Mouse (Mus musculus) olfactory bulb, adult 2 months (tissue): ENCODE data around the gene Vstm2l. TPM values are rescaled to one million over a fixed set of nuclear protein-coding genes. Genes with fewer than 3 reads are reported as not detected.

ENCODE experiments used
- H3K27ac ChIP-seq: fragments of 200-500 bp; 2 replicates; pipeline ENCODE4 v1.5.1; 2012; ENCODE audit warnings: low read depth, low read length; ENCODE audit not compliant: insufficient read depth
- H3K4me1 ChIP-seq: fragments of 200-500 bp; 2 replicates; pipeline ENCODE4 v1.6.1; 2012; ENCODE audit warnings: low read length; ENCODE audit not compliant: control insufficient read depth, insufficient read depth
- H3K4me3 ChIP-seq: fragments of 200-500 bp; 2 replicates; pipeline ENCODE4 v1.5.1; 2012; ENCODE audit warnings: mild to moderate bottlenecking, low read depth, low read length, moderate library complexity; ENCODE audit not compliant: insufficient read depth
- CTCF ChIP-seq: fragments of 200-500 bp; IDR thresholded peaks from 2 replicates; pipeline ENCODE4 v1.5.1; 2012; ENCODE audit warnings: low read depth, mild to moderate bottlenecking, low read length, moderate library complexity; ENCODE audit not compliant: insufficient read depth
- POLR2A ChIP-seq: fragments of 200-500 bp; IDR thresholded peaks from 2 replicates; pipeline ENCODE4 v1.6.1; 2012; ENCODE audit warnings: mild to moderate bottlenecking, low read depth, low read length, moderate library complexity; ENCODE audit not compliant: insufficient read depth
- WGBS: fragments of 180-500 bp; shearing (Covaris S2); methylation state at CpG from one replicate; pipeline ENCODE4 v1.1.7; 2018; 5-methylcytosine and 5-hydroxymethylcytosine counted together
- polyA plus RNA-seq: library from polyadenylated mRNA; stranded (reverse); fragments of >200 nt; gene quantifications from 2 replicates; pipeline ENCODE4 v1.2.4, GENCODE M21; 2012; ENCODE audit warnings: low replicate concordance; ENCODE audit not compliant: missing spikeins, insufficient read depth, insufficient read length

Vstm2l gene
- not detected in 2 replicates for polyA plus RNA-seq

DNA sequence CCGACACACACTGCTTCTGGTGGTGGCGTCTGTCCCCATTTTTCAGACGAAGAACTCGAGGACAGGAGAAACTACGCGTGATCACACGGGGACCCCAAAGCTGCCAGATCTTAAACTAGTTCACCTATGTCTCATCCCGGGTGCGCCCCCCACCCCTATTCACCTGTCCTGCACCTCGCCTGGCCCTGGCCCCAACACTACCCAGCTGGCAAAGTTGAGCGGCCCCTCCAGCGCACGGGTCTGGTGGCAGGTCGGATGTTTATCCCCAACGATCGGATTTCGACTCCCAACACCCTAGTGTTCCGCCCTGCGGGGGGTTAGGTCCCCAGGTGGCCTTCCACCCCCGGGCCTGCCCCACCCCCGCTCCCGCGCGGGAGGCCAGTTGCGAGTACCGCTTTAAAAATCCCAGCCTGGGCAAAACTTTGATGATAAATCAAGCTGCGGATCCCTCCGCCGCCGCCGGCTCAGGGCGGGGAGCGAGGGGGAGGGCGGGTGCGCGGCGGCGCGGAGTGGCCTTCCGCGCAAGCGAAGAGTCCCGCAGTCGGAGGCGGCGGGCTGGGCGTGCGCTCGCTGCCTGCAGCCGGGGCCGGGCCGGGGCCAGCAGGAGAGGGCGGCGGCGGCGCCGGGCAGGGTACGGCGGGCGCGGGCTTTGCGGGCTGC, at the start of gene Vstm2l:
Gene Vstm2l, plus strand, starts transcription at position 549 of the 660 bp plus-strand sequence.
- Histone ChIP-seq H3K27ac (no peak within 1 kb of the TSS), H3K4me1 (peaks cover 37% of the 10 kb centered on the region), H3K4me3 (peak within 1 kb of the TSS; percentile 76)
- TF ChIP-seq CTCF = no peak
- no peak for TF ChIP-seq POLR2A
- 2% methylated on average over 62 of the region's 62 CpGs for WGBS

DNA sequence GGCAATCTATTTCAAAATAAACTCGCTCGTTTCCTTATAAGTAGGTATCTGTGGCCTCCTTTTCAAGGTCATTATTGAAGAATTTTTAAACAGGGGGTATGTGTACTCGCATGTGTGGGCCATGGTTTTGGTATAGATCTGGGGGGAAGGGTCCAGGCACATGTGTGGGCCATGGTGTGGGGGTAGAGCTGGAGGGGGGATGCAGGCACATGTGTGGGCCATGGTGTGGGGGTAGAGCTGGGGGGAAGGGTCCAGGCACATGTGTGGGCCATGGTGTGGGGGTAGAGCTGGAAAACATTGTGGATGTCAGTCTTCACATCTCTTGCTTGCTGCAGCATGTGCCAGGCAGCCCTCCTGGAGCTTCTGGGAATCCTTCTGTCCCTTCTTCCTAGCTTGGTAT, 47.3 kb upstream of the Vstm2l start:
- TF ChIP-seq POLR2A = no peak
- TF ChIP-seq CTCF = no peak
- Histone ChIP-seq H3K4me3 (no peak overlapping the region), H3K4me1 (peaks cover 8% of the 10 kb centered on the region; the same call in 1 of the 2 replicates), H3K27ac (no peak overlapping the region)
- WGBS = 90% methylated on average over 3 of the region's 3 CpGs

DNA sequence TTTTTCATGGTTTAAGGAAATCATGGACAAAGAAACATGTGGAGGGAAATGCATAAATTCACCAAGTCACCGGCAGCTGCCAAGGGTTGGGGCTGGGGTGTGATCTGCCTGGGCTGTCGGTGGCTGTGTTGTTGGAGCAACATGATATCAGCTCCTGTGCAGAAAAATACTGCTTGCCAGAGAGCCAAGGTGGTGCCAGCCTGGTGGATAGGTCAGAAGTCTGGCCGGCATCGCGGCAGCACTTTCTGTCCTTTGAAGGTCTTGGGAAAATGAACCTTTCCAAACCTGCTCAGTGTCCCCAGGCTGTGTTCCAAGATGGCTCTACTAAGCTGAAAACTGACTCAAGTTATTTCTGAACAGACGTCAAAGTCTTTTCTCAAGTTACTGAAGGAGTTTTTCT, 44.2 kb upstream of the Vstm2l start:
- Histone ChIP-seq H3K4me3 (no peak overlapping the region), H3K4me1 (peaks cover 23% of the 10 kb centered on the region), H3K27ac (no peak overlapping the region)
- TF ChIP-seq POLR2A (no peak), CTCF (no peak)
- WGBS = 68% methylated on average over 6 of the region's 6 CpGs

DNA sequence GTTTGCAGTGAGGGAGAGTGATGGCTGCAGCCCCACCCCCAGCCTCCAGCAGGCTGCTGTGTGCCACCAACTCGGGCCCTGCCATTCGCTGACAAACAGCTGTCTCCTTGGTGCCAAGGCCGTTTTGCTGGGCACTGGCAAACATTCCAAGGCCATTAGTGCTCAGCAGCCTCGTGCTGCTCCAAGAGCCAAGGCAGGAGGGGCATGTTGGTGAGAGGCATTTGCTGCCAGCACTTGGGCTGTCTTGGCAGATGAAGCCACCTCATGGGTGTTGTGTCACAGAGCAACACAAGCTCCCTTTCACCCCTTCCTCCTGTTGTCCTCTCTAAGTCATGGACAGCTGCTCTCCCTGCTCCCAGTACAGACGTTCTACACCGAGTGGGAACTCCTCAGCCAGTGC, 41.2 kb upstream of the Vstm2l start:
- Histone ChIP-seq H3K4me3 (no peak overlapping the region), H3K27ac (no peak overlapping the region), H3K4me1 (peaks cover 23% of the 10 kb centered on the region)
- no peak for TF ChIP-seq CTCF
- no peak for TF ChIP-seq POLR2A
- WGBS = 60% methylated on average over 6 of the region's 6 CpGs

DNA sequence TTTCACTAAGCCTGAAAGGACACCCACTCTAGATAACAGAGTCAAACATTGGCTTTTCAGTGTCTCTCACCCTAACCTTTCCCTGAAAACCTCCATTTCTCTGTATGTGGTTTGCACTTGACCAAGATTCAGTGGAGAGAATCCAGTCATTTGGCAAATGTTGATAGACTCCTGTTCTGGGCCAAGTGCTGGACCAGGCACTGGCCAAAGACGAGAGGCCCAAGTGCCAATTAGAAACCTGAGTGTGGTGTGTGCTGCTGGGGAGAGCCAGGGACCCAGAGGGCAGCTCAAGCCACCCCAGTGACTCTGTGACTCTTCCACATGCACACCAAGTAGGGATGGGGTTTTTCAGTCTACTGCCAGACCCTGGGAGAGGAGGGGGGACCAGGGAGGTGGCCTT, 40.8 kb upstream of the Vstm2l start:
- H3K4me3 ChIP-seq = no peak overlapping the region
- H3K27ac ChIP-seq = no peak overlapping the region
- peaks cover 22% of the 10 kb centered on the region for H3K4me1 ChIP-seq
- 69% methylated on average over 1 of the region's 1 CpGs for WGBS
- TF ChIP-seq CTCF (no peak), POLR2A (no peak)

DNA sequence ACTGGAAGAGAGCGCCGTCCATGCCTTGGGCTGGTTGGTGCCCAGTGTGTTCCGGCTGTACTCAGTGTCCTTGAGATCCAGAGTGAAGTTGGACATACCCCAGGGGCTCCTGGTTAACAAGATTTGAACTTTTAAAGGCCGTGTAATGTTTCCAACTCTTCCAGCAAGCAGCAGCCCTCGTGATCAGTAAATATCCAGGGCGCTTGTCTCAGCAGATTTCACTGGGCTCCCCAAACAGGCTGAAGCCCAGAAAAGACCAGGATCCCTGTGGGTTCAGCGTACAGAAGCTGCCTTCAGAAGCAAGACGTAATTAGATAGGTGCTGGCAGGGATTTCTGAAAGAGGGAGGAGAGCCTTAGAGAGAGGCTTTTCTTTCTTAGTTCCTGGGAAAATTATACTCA, 39.3 kb upstream of the Vstm2l start:
- no peak overlapping the region for H3K4me3 ChIP-seq
- WGBS = 43% methylated on average over 8 of the region's 8 CpGs
- TF ChIP-seq CTCF = no peak
- no peak for TF ChIP-seq POLR2A
- H3K4me1 ChIP-seq = peaks cover 22% of the 10 kb centered on the region
- H3K27ac ChIP-seq = no peak overlapping the region

DNA sequence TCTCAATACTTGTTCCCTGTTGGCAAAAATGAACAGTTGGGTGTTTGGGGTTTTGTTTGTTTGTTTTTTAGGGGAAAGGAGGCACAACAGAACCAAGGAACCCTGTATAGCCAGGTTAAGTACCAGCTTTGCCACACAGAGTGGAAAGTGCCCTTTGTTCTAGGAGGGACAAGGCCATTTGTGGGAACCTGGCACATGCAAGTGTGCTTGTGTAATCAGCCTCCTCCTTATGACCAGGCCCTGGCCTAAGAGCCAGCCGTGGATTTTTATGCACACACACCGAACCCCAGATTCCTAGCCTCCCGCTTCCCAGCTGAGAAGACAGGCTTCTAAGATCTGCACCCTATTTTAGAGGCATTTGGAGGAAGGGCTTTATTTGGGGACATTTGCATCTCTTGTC, 37.1 kb upstream of the Vstm2l start:
- TF ChIP-seq CTCF (no peak), POLR2A (no peak)
- Histone ChIP-seq H3K4me1 (peaks cover 31% of the 10 kb centered on the region), H3K4me3 (no peak overlapping the region), H3K27ac (no peak overlapping the region)
- 80% methylated on average over 3 of the region's 3 CpGs for WGBS

DNA sequence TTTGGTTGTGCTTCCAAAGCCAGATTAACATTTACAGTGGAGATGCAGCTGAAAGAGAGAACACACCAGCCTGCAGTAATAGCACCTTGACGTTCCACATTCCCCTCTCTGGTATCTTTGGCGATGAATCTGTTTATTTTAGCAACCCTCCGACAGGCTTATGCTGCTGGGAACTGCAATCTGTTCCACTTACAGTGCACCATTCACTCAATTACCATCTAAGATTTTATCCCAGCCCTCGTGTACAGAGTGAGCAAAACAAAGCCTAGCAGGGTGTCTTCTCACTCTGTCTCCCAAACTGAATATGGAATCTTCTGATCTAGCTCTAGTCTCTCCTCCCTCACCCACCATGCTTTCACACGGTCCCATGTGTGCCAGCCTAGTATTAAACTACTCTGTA, 36.5 kb upstream of the Vstm2l start:
- H3K4me1 ChIP-seq = peaks cover 30% of the 10 kb centered on the region
- WGBS = 56% methylated on average over 5 of the region's 5 CpGs
- H3K4me3 ChIP-seq = no peak overlapping the region
- H3K27ac ChIP-seq = no peak overlapping the region
- no peak for TF ChIP-seq POLR2A
- no peak for TF ChIP-seq CTCF

DNA sequence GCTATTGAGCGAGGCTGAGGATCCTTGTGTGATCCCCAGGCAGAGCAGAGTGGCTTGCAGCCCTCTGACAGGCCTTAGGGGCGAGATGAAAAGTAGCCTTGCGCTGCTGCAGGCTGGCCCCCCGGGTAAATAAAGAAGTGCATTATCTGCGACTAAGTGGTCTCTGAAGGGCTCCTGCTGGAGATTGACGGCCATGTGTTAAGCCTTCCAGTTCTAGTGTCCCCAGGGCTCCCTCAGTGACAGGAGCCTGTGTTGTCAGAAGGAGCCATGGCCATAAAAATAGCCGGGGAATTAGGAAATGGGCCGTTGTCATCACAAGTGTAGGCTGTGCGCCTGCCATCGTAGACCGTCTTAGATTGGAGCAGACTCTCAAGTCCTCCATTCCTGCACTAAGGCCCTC, 32.5 kb upstream of the Vstm2l start:
- no peak for TF ChIP-seq POLR2A
- TF ChIP-seq CTCF = no peak
- Histone ChIP-seq H3K4me3 (no peak overlapping the region), H3K27ac (no peak overlapping the region), H3K4me1 (peaks cover 12% of the 10 kb centered on the region)
- WGBS = 60% methylated on average over 11 of the region's 11 CpGs
